Mouse (Mus musculus): ENCODE results near the gene Fam167b.
"Not testable (repeated sequence)": the region's sequence is repeated elsewhere in the genome, so short reads cannot be mapped to it uniquely, and the experiment has no call there.

The Fam167b gene

DNA sequence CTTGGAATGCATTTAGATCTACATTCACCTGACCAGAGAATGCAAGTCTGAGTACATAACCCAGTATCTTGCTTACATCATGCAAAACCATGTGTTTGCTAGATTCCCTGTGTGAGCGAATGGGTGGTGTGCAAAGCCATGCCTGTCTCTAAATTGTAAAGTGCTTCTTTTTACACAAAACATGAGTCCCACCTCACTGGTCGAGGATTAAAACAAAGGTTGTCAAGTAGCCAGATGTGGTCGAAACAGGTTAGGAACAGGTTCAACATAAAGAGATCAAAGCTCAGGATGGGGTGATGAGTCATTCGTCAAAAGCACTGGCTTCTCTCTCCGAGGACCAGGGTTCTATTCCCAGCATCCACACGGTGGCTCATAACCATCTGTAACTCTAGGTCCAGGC lies 13.2 kb downstream of the Fam167b start:
- no peak for ATAC-seq (ENCODE audit: insufficient number of reproducible peaks, low FRiP score, low TSS enrichment)

DNA sequence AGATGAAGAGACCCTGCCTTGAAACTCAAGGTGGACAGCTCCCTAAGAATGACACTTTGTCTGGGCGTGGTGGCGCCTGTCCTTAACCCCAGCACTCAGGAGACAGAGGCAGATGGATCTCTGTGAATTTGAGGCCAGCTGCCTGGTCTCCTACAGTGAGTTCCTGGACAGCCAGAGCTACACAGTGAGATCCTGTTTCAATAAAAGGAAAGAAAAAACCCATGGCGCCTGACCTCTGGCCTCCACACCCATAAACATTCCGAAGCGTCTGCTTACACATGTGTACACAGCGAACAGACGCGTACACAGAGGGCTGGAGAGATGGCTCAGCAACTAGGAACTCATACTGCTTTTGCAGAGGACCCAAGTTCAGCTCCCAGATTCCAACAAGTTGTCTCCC lies 14.6 kb downstream of the Fam167b start:
- ATAC-seq (ENCODE audit: insufficient number of reproducible peaks, low FRiP score, low TSS enrichment): no peak

DNA sequence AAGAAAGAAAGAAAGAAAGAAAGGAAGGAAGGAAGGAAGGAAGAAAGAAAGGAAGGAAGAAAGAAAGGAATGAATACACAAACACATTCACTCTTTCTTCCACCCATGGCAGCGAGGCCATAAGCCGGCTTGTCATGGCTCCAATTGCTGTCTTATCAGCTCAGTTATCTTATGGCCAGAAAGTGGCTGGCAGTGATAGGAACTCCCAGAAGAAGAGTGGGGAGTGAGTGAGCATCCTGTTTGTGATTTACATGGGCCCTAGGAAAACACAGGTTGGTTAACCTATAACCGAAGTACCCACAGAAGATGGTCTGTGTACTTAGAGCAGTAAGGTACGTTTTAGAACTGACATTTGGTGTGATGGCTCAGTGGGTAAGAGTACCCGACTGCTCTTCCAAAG lies 17.2 kb downstream of the Fam167b start:
- ATAC-seq (ENCODE audit: insufficient number of reproducible peaks, low FRiP score, low TSS enrichment): no peak

DNA sequence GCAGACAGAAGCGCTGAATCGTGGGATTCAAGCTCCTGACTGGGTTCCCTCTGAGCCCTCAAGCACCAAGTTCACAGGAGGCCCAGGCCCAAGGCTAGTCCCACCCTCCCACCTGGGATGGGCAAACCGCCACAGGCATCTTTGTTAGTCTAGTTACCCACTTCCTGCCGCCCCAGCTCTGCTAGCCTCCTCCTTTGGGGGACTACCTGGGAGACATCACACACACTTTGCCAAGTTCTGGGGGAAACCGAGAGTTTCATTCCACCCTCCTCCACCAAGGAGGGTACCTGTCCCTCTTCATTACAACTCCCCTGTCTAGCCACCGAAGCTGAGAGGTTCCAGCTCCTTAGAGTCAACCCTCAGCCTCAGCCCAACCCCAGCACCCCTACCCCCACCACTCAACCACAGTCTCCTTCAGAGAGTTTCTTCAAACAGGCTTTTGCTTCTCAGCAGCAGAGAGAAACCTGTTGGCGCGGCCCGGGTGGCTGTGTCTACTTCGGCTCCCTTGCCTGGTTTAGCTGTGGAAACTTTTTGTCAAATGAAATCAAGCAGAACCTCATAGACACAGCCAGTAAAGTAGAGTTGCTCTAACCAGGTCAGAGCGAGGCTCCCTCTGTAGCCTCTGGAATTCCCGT lies 19.9 kb downstream of the Fam167b start:
- ATAC-seq (ENCODE audit: insufficient number of reproducible peaks, low FRiP score, low TSS enrichment): no peak

DNA sequence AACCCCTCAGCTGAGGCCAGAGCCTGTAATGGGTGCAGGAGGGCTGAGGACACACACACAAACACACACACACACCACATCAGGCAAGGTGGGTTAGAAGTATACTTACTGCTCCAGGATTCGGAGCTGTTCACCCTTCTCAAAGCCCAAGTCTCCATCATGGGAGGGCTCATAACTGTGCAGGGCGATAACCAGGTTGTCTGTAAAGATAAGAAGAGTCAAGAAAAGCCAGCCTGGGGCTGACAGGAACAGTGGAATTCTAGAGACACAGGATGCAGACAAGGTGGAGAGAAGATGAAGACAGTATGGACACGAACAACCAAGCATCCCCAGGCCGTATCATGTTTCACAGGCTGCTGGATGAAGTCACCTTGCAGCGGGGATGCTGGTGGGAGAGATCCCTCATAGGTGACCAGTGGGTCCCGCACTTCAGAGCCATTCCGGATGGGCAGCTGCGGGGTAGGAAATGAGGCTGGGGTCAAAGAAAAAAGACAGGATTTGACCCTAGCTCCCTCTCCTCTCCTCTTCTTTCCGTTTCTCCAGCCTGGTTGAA lies 21.0 kb downstream of the Fam167b start:
- ATAC-seq (ENCODE audit: insufficient number of reproducible peaks, low FRiP score, low TSS enrichment): no peak

DNA sequence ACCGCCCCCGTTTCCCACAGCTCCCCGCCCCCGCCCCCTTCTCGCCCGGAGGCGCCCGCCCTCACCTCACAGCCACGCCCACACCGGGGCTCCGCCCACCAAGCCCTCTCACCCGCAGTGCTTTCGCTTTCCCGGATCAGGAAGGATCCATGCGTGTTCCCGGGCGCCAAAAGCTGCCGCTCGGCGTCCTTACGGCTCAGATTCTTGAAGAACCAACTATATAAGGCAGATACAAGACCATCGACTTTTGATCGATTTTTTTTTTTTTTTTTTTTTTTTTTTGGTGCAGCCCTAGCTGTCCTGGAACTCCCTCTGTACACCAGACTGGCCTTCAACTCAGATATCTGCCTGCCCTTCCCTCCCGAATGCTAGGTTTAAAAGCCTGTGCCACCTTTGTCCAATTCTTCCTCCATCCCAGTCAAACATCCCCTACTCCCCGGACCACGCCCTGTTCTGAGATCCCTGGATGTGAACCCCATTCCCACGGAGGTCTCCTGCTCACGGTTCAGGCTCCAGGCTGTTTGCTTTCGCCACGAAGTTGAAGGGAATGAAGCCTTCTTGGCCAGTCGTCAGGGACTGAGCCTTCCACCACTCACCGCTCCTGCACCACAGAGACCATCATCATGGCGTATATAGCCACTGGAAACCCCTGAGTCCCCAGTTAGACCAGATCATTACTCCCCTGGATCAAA lies 21.7 kb downstream of the Fam167b start:
- ATAC-seq (ENCODE audit: insufficient number of reproducible peaks, low FRiP score, low TSS enrichment): 0 out of 2 replicates have a peak, but pooled peaks have one; percentile 31

DNA sequence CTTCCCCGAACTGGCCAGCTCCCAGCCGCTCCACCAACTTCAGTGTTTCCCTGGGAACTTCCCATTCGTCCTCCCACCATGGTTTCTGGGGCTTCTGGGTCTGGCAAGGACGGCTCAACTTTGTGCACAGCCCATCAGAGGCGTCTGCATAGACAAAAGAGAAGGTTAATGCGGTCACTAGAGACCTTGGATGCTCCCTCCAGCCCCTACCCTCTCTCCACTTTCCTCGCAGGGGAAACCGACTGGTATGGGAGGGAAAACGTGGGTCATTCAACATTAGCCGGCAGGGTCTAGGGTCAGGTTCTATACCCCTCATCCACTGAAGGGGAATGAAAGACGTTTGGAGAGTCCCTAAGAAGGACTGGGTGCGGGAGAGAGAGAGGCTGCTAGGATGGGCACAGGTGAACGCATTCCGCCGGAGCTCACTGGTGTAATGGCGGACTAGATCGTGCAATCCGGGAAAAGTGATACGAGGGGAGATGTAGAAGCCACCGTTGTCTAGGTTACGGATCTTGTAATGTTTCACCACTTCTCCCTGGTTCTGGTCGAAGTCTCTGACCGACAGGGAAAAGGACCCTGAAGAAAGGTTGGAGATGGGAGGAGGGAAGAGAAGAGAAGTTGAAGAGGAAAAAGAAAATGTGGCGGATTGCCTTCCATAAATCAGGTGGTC lies 22.4 kb downstream of the Fam167b start:
- ATAC-seq (ENCODE audit: insufficient number of reproducible peaks, low FRiP score, low TSS enrichment): 0 out of 2 replicates have a peak, but pooled peaks have one; percentile 20

DNA sequence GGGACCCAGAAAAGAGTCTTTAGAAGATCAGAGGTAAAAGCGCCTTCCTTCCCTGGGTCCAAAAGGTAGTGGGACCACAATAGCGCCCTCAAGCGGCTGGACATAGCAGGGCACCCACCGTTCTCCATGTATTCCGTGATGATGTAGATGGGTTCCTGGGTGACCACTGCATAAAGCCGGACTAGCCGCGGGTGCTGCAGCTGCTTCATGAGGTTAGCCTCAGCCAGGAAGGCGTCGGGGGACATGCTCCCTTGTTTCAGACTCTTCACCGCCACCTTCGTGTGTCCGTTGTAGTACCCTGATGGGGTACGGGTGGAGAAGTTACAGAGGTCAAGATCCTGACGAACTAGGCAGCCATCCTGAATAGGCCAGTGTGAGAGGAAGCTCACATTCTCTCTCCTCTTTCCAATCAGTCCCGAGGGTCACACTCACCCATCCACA lies 22.9 kb downstream of the Fam167b start:
- ATAC-seq (ENCODE audit: insufficient number of reproducible peaks, low FRiP score, low TSS enrichment): 0 out of 2 replicates have a peak, but pooled peaks have one; percentile 15

DNA sequence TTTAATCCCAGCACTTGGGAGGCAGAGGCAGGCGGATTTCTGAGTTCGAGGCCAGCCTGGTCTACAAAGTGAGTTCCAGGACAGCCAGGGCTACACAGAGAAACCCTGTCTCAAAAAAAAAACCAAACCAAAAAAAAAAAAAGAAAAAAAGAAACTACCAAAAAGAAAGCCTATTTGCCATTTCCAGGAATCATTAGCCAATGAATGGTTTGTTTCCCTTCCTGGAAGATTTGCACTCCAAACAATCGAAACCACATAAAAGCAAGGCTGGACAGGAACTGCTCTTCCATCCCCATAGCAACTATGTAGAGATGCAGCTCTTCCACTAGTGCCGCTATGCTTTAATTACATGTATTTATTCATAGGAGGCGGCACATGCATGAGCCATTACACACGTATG lies 23.8 kb downstream of the Fam167b start:
- ATAC-seq (ENCODE audit: insufficient number of reproducible peaks, low FRiP score, low TSS enrichment): not testable (repeated sequence)

DNA sequence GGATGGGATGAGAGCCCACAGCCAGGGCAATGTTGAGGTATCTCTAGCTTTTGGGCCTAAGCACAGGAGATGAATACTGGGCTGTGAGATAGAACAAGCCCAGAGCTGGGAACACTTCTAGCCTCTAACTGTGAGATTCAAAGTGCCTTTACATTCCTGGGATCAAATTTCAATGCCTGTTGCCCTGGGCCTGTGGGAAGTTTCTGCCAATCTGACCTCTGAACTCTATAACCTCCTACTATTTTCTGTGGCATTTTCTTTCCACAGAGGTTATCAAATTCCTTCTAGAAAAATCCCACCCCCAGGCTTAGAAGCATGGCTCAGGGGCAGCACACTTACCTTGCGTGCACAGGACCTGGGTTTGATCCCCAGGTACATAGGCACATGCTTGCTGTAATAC lies 28.1 kb downstream of the Fam167b start:
- ATAC-seq (ENCODE audit: insufficient number of reproducible peaks, low FRiP score, low TSS enrichment): no peak

DNA sequence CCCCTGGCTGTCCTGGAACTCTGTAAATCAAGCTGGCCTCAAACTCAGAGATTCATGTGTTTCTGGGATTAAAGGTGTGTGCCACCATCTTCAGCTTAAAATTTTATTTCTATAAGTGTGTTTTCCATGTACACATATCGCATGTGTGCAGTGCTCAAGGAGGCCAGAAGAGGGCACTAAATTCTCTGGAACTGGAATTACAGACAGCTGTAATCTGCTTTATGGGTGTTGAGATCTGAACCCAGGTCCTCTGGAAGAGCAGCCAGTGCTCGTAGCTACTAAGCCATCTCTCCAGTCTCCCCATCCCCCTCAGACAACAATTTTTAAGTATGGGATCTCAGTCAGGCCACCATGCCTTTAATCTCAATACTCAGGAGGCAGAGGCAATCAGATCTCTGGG lies 29.0 kb downstream of the Fam167b start:
- no peak for ATAC-seq (ENCODE audit: insufficient number of reproducible peaks, low FRiP score, low TSS enrichment)

DNA sequence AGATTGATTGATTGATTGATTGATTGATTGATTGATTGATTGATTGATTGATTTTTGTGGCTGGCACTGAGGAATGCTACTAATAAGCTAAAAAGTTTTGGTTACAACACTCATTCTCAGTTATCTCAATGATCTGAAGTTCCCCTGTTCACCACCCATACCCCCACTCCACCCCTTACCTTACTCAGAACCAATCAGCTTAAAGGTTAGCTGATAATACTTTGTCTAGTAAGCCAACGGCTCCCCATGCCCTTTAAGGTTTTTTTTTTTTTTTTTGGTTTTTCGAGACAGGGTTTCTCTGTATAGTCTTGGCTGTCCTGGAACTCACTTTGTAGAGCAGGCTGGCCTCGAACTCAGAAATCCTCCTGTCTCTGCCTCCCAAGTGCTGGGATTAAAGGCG lies 30.7 kb downstream of the Fam167b start:
- not testable (repeated sequence) for ATAC-seq (ENCODE audit: insufficient number of reproducible peaks, low FRiP score, low TSS enrichment)

DNA sequence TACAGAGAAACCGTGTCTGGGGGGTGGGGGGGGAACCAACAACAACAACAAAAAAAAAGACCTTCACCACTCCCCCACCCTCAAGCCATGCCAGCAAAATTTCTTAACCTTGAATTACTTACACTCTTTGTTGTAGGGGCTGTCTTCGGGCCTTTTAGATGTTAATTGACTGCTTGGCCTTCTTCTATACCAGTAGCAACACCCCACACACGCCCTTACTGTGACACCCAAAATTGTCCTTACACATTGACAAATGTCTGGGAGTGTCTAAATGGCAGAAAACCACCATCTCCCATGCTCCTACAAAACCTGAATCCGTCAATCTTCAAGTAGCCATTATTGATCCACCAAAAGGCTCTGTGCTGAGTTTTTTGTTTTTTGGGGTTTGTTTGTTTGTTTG lies 34.2 kb downstream of the Fam167b start:
- no peak for ATAC-seq (ENCODE audit: insufficient number of reproducible peaks, low FRiP score, low TSS enrichment)

DNA sequence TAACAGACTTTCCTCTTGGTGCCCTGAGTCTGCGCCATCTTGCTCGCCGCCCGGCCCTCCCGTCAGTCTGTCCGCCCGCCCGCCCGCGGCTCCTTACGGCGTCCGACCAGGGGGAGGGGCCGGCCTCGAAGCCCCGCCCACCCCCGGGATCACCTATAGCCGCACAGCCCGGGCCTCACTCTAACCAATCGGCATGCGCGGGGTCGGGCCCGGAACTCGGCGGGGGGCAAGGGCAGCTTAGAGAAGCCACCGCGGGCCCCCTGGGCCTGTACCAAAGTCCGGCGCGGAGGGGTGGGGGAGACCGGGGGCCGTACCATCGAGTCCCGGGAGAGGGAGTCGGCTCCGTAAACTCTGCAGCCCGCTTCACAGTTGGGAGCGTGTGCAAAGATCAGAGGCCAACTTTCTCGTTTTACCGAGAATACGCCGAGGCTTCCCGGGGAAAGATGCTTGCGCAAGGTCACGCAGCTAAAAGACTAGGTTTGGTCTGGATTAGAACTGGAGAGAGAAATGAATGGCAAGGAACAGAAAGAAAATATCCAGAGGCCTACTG lies 35.7 kb downstream of the Fam167b start, which contains the start of gene Hdac1:
Gene Hdac1 (minus strand): TSS at position 122 of the 550 bp plus-strand sequence.
- peak; percentile 94 for ATAC-seq (ENCODE audit: insufficient number of reproducible peaks, low FRiP score, low TSS enrichment)

DNA sequence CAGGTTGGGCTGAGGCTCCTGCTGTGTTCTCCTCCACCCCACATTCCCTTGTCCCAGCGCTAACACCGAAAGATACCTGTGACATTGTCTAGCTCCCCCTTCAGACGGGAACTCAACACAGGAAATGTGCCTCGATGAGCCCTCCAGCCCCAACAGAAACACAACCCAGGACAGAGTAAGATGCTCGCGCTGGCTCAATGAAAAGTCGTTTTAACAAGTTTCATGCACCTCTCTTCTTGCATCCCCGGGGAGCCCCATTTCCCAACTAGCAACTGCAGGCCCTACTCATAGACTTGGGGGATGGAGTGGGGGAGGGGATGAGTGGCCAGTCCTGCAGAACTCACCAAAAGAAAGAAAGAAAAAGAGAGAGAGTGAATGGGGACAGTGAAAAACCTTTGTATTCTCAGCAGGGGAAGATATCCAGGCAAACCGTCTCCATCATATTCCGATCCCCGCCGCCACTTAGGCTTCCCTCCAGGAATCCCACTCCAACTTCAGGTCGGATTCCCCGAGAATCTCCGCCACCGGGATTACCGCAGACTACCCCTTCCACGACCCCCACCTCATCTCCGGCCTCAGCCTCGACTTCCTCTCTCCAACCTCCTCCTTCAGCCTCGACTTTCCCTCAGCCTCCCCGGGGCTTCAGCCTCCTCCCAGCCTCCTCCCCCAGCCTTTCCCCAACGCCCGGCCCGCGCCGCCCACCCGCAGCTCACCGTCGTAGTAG lies 36.3 kb downstream of the Fam167b start:
- peak; percentile 26; the same call in 1 of the 2 replicates for ATAC-seq (ENCODE audit: insufficient number of reproducible peaks, low FRiP score, low TSS enrichment)

DNA sequence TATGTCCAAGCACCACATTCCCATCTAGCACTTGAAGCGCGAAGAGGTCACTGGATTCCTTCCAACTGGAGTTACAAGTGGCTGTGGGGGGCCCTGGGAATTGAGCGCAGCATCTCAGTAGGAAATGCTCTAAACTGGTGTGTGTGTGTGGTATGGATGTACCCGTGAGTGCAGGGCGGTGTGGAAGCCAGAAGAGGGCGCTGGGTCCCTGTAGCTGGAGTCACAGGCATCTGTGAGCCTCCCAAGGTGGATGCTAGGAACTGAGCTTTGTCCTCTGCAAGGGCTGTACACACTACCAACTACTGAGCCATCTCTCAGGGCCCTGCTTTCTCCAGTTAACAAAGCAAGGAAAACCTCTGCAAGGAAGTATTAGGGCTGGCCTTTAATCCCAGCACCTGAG lies 38.3 kb downstream of the Fam167b start:
- no peak for ATAC-seq (ENCODE audit: insufficient number of reproducible peaks, low FRiP score, low TSS enrichment)

DNA sequence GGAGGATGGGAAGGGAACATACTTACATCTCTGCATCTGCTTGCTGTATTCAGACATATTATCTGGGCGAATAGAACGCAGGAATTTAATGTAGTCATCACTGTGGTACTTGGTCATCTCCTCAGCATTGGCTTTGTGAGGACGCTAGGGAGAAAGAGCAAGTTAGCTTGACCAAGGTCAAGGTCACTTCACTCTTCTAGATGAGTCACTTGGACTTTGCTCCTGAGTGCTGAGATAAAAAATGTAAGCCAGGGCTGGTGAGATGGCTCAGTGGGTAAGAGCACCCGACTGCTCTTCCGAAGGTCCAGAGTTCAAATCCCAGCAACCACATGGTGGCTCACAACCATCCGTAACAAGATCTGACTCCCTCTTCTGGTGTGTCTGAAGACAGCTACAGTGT lies 49.4 kb downstream of the Fam167b start:
- ATAC-seq (ENCODE audit: insufficient number of reproducible peaks, low FRiP score, low TSS enrichment): not testable (repeated sequence)
